Mouse (Mus musculus) lung, postnatal 0 days (tissue): ENCODE results near the gene Prr7.

Experiments
- CTCF ChIP-seq: IDR thresholded peaks from 2 replicates; pipeline ENCODE4 v1.5.1; 2016; ENCODE audit warnings: antibody characterized with exemption, mild to moderate bottlenecking
- EP300 ChIP-seq: IDR thresholded peaks from 2 replicates; pipeline ENCODE4 v1.6.1; 2016; ENCODE audit warnings: antibody characterized with exemption, mild to moderate bottlenecking, control low read depth

DNA sequence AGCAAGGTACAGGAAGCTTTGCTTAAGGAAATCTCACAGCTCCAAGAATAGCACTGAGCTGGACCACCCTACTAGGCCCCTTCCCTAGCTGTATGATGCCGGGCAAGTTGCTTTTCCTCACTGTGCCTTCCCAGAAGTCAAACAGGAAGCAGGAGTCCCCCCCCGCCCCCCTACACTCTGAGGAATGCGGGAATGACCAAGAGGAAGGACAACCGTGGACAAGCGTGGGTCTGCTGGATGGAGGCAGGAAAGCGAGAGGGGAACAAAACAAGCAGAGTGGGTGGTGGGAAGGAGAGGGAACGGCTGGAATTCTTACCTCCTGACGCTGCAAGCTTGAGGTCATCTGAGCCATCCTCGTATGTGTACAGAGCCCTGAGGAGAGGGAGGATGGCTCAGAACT is 19.0 kb downstream of the Prr7 start:
- TF ChIP-seq EP300 (no peak), CTCF (no peak)
